Mouse (Mus musculus) heart, adult 2 months (tissue): Measurements from ENCODE around the gene Syt2.

Experiments
- CTCF ChIP-seq: fragments of 200-600 bp; IDR thresholded peaks from 2 replicates; pipeline ENCODE4 v1.8.1; 2022; ENCODE audit warnings: antibody characterized with exemption, mild to moderate bottlenecking, moderate library complexity
- POLR2A ChIP-seq: fragments of 200-500 bp; IDR thresholded peaks from 2 replicates; pipeline ENCODE4 v1.6.1; 2011; ENCODE audit warnings: mild to moderate bottlenecking, low read depth, low read length, control low read depth; ENCODE audit not compliant: insufficient read depth

DNA sequence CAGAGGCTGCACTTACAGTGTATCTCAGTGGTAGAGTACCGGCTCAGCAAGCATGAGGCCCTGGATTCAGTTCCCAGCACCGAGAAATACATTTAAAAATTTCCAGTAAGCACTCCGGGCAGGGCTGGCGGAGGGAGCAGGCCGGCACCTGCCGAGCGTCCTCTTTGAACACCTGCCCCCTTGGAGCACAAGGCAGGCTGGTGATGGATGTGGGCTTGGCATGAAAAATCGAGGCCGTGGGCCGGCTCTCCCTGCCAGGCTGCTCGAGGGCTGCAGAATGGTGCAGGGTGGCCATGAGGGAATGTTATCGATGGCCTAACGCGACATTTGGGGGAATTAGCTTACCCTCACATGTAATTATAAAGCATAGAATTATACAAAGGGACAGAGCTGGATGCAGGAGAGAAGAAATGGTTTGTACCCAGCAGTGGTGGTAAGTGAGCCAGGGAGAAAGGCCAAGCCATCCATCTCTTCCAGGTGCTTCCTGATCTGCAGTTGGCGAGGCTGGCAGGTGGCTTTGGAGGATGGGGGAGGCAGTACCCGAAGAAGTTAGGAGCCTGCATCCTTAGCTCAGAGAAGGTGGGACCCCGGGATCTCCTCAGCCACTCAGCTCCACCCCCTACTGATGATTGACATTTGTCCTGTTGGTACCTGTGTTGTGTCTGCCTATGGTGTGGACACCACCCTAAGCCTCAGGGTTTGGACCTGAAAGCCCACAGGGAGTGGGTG lies 51.2 kb downstream of the Syt2 start:
- no peak for TF ChIP-seq POLR2A
- TF ChIP-seq CTCF, result no peak
